Mouse (Mus musculus) forebrain, postnatal 0 days (tissue): ENCODE measurements around the gene Dvl1. TPM values are rescaled to one million over a fixed set of nuclear protein-coding genes. Genes with fewer than 3 reads are reported as not detected.

ENCODE experiments used
- ATAC-seq: fragments of 200-750 bp; cut with Nextera tagmentation; 2 replicates; pipeline ENCODE4 v1.8.0; 2017; ENCODE audit warnings: mild to moderate bottlenecking, moderate library complexity
- DNase-seq: peaks from one replicate; pipeline ENCODE4 v3.0.0-alpha.2; 2015
- H3K27ac ChIP-seq: fragments of 300-500 bp; sonication (generic); 2 replicates; pipeline ENCODE4 v1.5.1; 2014; ENCODE audit warnings: low read depth, mild to moderate bottlenecking, antibody characterized with exemption, low read length, moderate library complexity, mixed read lengths
- H3K27me3 ChIP-seq: fragments of 300-500 bp; sonication (generic); 2 replicates; pipeline ENCODE4 v1.6.1; 2014; ENCODE audit warnings: mild to moderate bottlenecking, low read length, mixed read lengths; ENCODE audit not compliant: insufficient read depth
- H3K36me3 ChIP-seq: fragments of 300-500 bp; sonication (generic); 2 replicates; pipeline ENCODE4 v1.6.1; 2014; ENCODE audit warnings: mild to moderate bottlenecking, moderate library complexity; ENCODE audit not compliant: insufficient read depth
- H3K4me1 ChIP-seq: fragments of 300-500 bp; sonication (generic); 2 replicates; pipeline ENCODE4 v1.6.1; 2014; ENCODE audit warnings: antibody characterized with exemption; ENCODE audit not compliant: insufficient read depth
- H3K4me2 ChIP-seq: fragments of 300-500 bp; sonication (generic); 2 replicates; pipeline ENCODE4 v1.6.1; 2014; ENCODE audit warnings: low read depth, mild to moderate bottlenecking, moderate library complexity
- H3K4me3 ChIP-seq: fragments of 300-500 bp; sonication (generic); 2 replicates; pipeline ENCODE4 v1.5.1; 2014; ENCODE audit warnings: low read depth, low read length, mixed read lengths
- H3K9ac ChIP-seq: fragments of 300-500 bp; sonication (generic); 2 replicates; pipeline ENCODE4 v1.6.1; 2014; ENCODE audit warnings: mild to moderate bottlenecking
- H3K9me3 ChIP-seq: fragments of 300-500 bp; sonication (generic); 2 replicates; pipeline ENCODE4 v1.6.1; 2016; ENCODE audit warnings: low read length
- CTCF ChIP-seq: sonication (generic); IDR thresholded peaks from 2 replicates; pipeline ENCODE4 v1.5.1; 2016; ENCODE audit warnings: antibody characterized with exemption, control low read depth, low read depth
- WGBS: fragments of 180-500 bp; shearing (Covaris S2); extraction: QIAGEN DNeasy Blood & Tissue Kit; methylation state at CpG from one replicate; pipeline ENCODE4 v1.1.7; 2014; 5-methylcytosine and 5-hydroxymethylcytosine counted together
- polyA plus RNA-seq: library from polyadenylated mRNA; unstranded; fragments of >200 nt; fragmentation: Nextera tagmentation; extraction: Ambion mirVana; gene quantifications from 2 replicates; pipeline ENCODE4 v1.2.1, GENCODE M21; 2015
- total RNA-seq: library from RNA; depleted of rRNA; stranded (reverse); fragments of >200 nt; gene quantifications from 2 replicates; pipeline ENCODE4 v1.2.3, GENCODE M21; 2014

Gene Dvl1
- total and polyA plus RNA-seq, 2 experiments from 2014 or later: 16.3 to 118 TPM

DNA sequence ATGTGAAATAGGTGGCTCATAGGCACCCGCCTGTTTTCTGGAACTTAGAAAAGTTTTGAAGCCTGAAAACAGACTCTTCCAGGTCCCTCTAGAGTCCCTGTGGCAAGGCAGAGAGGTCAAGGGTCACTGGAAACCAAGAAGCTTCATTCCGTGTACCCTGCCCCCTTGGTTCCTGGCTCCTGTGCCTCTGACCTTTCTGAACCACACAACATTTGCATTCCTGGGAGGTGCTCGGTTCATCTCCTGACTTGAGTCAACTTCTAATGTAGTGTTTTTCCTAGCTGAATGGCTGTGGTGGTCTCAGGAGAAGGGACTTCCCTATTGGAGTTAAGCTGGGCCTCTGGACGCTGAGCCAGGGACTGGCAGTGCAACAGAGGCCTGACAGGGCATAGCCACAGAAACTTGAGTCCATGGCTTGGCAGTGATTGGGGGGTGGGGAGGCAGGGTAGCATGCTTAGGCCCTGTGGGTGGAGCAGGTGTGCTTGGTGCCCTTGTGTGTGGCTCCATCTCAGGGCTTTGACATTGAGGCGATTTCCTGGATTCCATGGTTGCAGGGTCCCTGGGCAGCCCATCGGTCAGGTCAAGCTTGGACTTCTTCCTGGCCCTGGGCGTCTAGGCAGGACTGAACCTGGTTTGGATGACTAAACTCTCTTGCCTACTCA is 1.4 kb downstream of the Dvl1 start:
- H3K36me3 ChIP-seq: no peaks in the 10 kb centered on the region
- peak overlapping the region; percentile 93 for H3K4me3 ChIP-seq
- H3K9me3 ChIP-seq: no peaks in the 10 kb centered on the region
- peaks cover 23% of the 10 kb centered on the region for H3K4me1 ChIP-seq
- no peak for TF ChIP-seq CTCF
- H3K27me3 ChIP-seq: no peaks in the 10 kb centered on the region
- peak overlapping the region; percentile 88 for H3K4me2 ChIP-seq
- no peak for DNase-seq
- ATAC-seq: no peak
- peak overlapping the region; percentile 92; the same call in 1 of the 2 replicates for H3K9ac ChIP-seq
- WGBS: 61% methylated on average over 7 of the region's 7 CpGs
- no peak overlapping the region for H3K27ac ChIP-seq

- no peak for ATAC-seq
- Histone ChIP-seq H3K27ac (no peak overlapping the region), H3K36me3 (0 out of 2 replicates have a peak, but pooled peaks cover 6% of the 10 kb centered on the region), H3K4me3 (no peak overlapping the region), H3K9me3 (no peaks in the 10 kb centered on the region), H3K27me3 (no peaks in the 10 kb centered on the region), H3K4me1 (peaks cover 23% of the 10 kb centered on the region), H3K4me2 (peak overlapping the region; percentile 88; the same call in 1 of the 2 replicates), H3K9ac (no peak overlapping the region)
- no peak for DNase-seq
- WGBS: 84% methylated on average over 2 of the region's 2 CpGs
- TF ChIP-seq CTCF: no peak
These were observed 2.2 kb downstream of the Dvl1 start for GRCm38 (mm10) chr4:155849391-155849790.

DNA sequence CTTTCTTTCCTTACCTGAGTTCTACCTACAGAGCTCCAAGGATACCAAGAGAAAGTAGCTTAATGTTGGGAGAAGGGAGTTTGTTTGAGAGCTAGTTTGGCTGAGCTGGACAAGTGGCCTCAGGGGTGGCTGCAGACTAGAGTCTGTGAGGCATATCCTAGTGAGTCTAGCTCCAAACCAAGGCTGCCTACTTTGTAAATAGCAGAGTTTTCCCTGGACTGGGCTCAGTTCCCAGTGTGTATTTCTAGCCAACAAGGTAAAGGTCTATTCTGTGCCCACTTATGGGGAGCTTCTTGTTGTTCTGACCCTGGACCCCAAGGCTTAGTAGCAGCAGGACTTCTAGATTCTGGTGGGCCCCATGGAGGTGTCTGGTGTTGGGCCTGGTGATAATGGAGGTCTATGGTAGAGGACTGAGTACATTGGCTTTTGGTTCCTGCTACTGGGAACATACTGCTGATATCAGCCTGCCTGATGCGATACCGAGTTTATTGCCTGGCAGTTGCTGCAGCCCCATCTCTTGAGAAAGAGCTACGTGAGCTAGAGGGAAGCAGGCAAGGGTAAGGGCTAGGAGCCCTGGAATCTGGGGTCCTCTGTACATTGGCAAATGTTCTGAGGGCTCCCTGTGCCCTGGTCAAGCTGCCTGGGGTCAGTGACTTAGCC is 2.7 kb downstream of the Dvl1 start:
- no peak for TF ChIP-seq CTCF
- H3K4me2 ChIP-seq: 0 out of 2 replicates have a peak overlapping the region, but pooled peaks have one; percentile 88
- 90% methylated on average over 3 of the region's 3 CpGs for WGBS
- DNase-seq: no peak
- no peak for ATAC-seq
- H3K4me3 ChIP-seq: no peak overlapping the region
- H3K27ac ChIP-seq: no peak overlapping the region
- H3K4me1 ChIP-seq: peaks cover 23% of the 10 kb centered on the region
- H3K36me3 ChIP-seq: peaks cover 11% of the 10 kb centered on the region
- H3K9me3 ChIP-seq: no peaks in the 10 kb centered on the region
- no peaks in the 10 kb centered on the region for H3K27me3 ChIP-seq
- H3K9ac ChIP-seq: no peak overlapping the region

DNA sequence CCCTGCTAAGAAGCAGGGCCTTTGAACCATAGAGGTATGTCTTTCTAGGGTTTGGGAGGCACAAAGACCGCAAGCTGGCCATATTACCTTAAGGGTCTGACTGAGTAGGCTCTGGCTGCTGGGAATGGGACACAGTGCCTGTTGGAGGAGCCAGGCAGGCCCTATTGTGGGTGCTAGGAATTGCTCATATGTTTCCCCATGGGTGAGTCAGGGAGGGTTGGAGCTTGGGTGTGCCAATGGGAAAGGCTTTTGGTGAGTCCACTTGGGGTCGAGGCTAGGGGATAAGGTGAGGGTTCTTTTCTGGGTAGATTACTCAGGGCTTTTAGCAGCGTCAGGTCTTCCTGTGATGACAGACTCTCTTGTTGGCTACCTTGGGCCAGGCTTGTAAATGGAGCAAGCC is 4.2 kb downstream of the Dvl1 start:
- peaks cover 25% of the 10 kb centered on the region for H3K36me3 ChIP-seq
- H3K4me1 ChIP-seq: peaks cover 23% of the 10 kb centered on the region
- no peak for ATAC-seq
- no peak for DNase-seq
- H3K9me3 ChIP-seq: no peaks in the 10 kb centered on the region
- 94% methylated on average over 3 of the region's 3 CpGs for WGBS
- no peak for TF ChIP-seq CTCF
- H3K27ac ChIP-seq: no peak overlapping the region
- H3K9ac ChIP-seq: no peak overlapping the region
- no peaks in the 10 kb centered on the region for H3K27me3 ChIP-seq
- H3K4me3 ChIP-seq: no peak overlapping the region
- no peak overlapping the region for H3K4me2 ChIP-seq

DNA sequence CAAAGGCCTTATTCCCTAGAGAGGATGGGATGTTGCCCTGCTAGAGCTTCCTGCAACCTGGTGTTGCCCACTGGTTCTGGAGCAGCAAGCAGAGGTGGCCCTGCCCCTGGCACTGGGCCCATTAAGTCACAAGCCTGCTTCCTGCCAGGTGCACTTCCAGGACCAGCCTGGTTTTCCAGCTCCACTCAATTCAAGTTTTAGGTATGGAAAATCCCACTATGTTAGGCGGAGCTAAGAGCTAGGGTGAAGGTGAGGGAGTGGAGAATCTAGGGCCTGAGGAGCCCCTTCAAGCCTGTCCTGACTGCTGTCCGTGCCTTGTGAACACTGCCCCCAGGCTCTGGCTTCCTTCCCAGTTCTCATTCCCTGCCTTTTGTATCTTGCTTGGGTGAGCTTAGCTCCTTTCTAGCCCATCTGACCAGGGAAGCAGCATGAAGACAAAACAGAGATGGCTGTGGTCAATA is 4.8 kb downstream of the Dvl1 start:
- no peak for DNase-seq
- Histone ChIP-seq H3K27ac (no peak overlapping the region), H3K9me3 (no peaks in the 10 kb centered on the region), H3K4me3 (no peak overlapping the region), H3K27me3 (no peaks in the 10 kb centered on the region), H3K9ac (no peak overlapping the region), H3K4me1 (peaks cover 18% of the 10 kb centered on the region), H3K36me3 (peaks cover 32% of the 10 kb centered on the region), H3K4me2 (no peak overlapping the region)
- TF ChIP-seq CTCF: no peak
- no peak for ATAC-seq
- WGBS: 62% methylated on average over 2 of the region's 2 CpGs

- peaks cover 46% of the 10 kb centered on the region for H3K36me3 ChIP-seq
- 92% methylated on average over 9 of the region's 9 CpGs for WGBS
- no peak overlapping the region for H3K4me2 ChIP-seq
- DNase-seq: no peak
- H3K9me3 ChIP-seq: no peaks in the 10 kb centered on the region
- no peak for TF ChIP-seq CTCF
- H3K9ac ChIP-seq: no peak overlapping the region
- no peak overlapping the region for H3K27ac ChIP-seq
- no peak for ATAC-seq
- H3K4me3 ChIP-seq: no peak overlapping the region
- peaks cover 13% of the 10 kb centered on the region for H3K4me1 ChIP-seq
- no peaks in the 10 kb centered on the region for H3K27me3 ChIP-seq
These were observed 6.2 kb downstream of the Dvl1 start for GRCm38 (mm10) chr4:155853421-155853820.

GRCm38 (mm10) chr4:155854991-155855390 is 7.8 kb downstream of the Dvl1 start:
- TF ChIP-seq CTCF: no peak
- Histone ChIP-seq H3K9ac (no peak overlapping the region), H3K4me2 (no peak overlapping the region), H3K27me3 (no peaks in the 10 kb centered on the region), H3K27ac (no peak overlapping the region), H3K4me1 (no peaks in the 10 kb centered on the region), H3K4me3 (no peak overlapping the region), H3K9me3 (no peaks in the 10 kb centered on the region), H3K36me3 (peaks cover 62% of the 10 kb centered on the region)
- DNase-seq: no peak
- 97% methylated on average over 12 of the region's 12 CpGs for WGBS
- ATAC-seq: no peak
